Mouse (Mus musculus) liver, embryonic 14.5 days (tissue): Measurements from ENCODE around the gene Ctdnep1.

Experiments
- CTCF ChIP-seq: IDR thresholded peaks from 2 replicates; pipeline ENCODE4 v1.5.1; 2016; ENCODE audit warnings: antibody characterized with exemption, low read depth, control low read depth
- EP300 ChIP-seq: IDR thresholded peaks from 2 replicates; pipeline ENCODE4 v1.6.1; 2016; ENCODE audit warnings: antibody characterized with exemption, low read depth

DNA sequence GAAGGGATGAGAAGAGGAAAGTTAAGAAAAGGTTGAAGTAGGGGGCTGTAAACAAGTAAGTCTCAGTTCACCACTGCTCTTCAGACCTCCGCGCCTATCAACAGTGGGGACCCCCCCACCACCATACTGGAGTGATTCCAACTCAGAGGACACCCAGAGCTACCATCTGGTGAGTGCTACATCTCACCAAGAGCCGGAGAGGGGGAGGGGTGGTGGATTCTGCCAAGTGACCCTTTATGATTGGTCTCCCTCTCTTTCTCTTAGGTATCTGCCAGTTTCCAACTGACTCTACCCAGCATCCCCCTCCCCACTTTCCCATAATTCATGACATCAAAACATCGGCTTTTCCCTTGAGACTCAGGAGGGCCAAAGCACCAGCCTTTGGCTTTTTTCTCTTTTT is 40.0 kb upstream of the Ctdnep1 start:
- no peak for TF ChIP-seq CTCF
- no peak for TF ChIP-seq EP300
